Mouse (Mus musculus): ENCODE measurements around the gene Ralgapa2.

- TF ChIP-seq POLR2A (IDR thresholded peaks at IDR 0.05; ENCODE audit: insufficient read depth, low read depth, low read length): no peak
- no peak for TF ChIP-seq EP300 (IDR thresholded peaks at IDR 0.05; ENCODE audit: insufficient read depth, low read depth, low read length)
Measured at GRCm38 (mm10) chr2:146361969-146362368, 150.2 kb downstream of the Ralgapa2 start.
